Mouse (Mus musculus): ENCODE data around the gene Slc45a2.

Slc45a2 gene

GRCm38 (mm10) chr15:11075726-11076361, 75.3 kb downstream of the Slc45a2 start:
- DNase-seq = no peak

Measured in cerebellum, adult 18-20 months (tissue).